Mouse (Mus musculus) hindbrain, embryonic 14.5 days (tissue): ENCODE measurements at regions not wholly inside any gene's neighbourhood (a gene's known extent, or its start where the extent isn't known, plus 50 kb on each side); places are given as distances from the start of the nearest gene placed in this dataset.
A peak's percentile ranks its signal among the peaks of the same experiment; 100 is the strongest.

Experiments used
- ATAC-seq: fragments of 200-750 bp; cut with Nextera tagmentation; 2 replicates; pipeline ENCODE4 v1.8.0; 2017; ENCODE audit warnings: moderate number of reproducible peaks, mild to moderate bottlenecking, moderate TSS enrichment, moderate library complexity; ENCODE audit not compliant: low FRiP score
- DNase-seq: peaks from one replicate; pipeline ENCODE4 v3.0.0-alpha.2; 2015; ENCODE audit warnings: low spot score
- H3K27ac ChIP-seq: fragments of 300-500 bp; sonication (generic); 2 replicates; pipeline ENCODE4 v1.5.1; 2014; ENCODE audit warnings: mild to moderate bottlenecking, moderate library complexity
- H3K27me3 ChIP-seq: fragments of 300-500 bp; sonication (generic); 2 replicates; pipeline ENCODE4 v1.6.1; 2014; ENCODE audit warnings: mild to moderate bottlenecking, low read length, mixed read lengths; ENCODE audit not compliant: control insufficient read depth, insufficient read depth
- H3K36me3 ChIP-seq: fragments of 300-500 bp; sonication (generic); replicated peaks from 2 replicates; pipeline ENCODE4 v1.6.1; 2014; ENCODE audit not compliant: control insufficient read depth, insufficient read depth
- H3K4me1 ChIP-seq: fragments of 300-500 bp; sonication (generic); replicated peaks from 2 replicates; pipeline ENCODE4 v1.6.1; 2014; ENCODE audit warnings: antibody characterized with exemption, low read length, mixed read lengths; ENCODE audit not compliant: control insufficient read depth, insufficient read depth
- H3K4me2 ChIP-seq: fragments of 300-500 bp; sonication (generic); replicated peaks from 2 replicates; pipeline ENCODE4 v1.6.1; 2014; ENCODE audit warnings: mild to moderate bottlenecking, moderate library complexity
- H3K4me3 ChIP-seq: fragments of 300-500 bp; sonication (generic); replicated peaks from 2 replicates; pipeline ENCODE4 v1.5.1; 2014; ENCODE audit warnings: mild to moderate bottlenecking, low read length
- H3K9ac ChIP-seq: fragments of 300-500 bp; sonication (generic); 2 replicates; pipeline ENCODE4 v1.6.1; 2014
- H3K9me3 ChIP-seq: fragments of 300-500 bp; sonication (generic); 2 replicates; pipeline ENCODE4 v1.6.1; 2016; ENCODE audit warnings: low read length; ENCODE audit not compliant: control insufficient read depth
- WGBS: fragments of 180-500 bp; shearing (Covaris S2); extraction: QIAGEN DNeasy Blood & Tissue Kit; methylation state at CpG from one replicate; pipeline ENCODE4 v1.1.7; 2014; 5-methylcytosine and 5-hydroxymethylcytosine counted together

GRCm38 (mm10) chr15:26469901-26470383 lies 161.1 kb downstream of the March11 start:
- Histone ChIP-seq H3K9me3 (no peaks in the 10 kb centered on the region), H3K4me2 (no peak overlapping the region), H3K9ac (no peak overlapping the region), H3K27ac (no peak overlapping the region), H3K27me3 (no peaks in the 10 kb centered on the region), H3K36me3 (no peaks in the 10 kb centered on the region), H3K4me1 (0 out of 2 replicates have a peak, but pooled peaks cover 4% of the 10 kb centered on the region), H3K4me3 (no peak overlapping the region)
- ATAC-seq (peak; percentile 75), DNase-seq (peak; percentile 85)
- WGBS: 11% methylated on average over 8 of the region's 8 CpGs

- 77% methylated on average over 5 of the region's 5 CpGs for WGBS
- no peak overlapping the region for H3K4me2 ChIP-seq
- DNase-seq: no peak
- H3K36me3 ChIP-seq: no peaks in the 10 kb centered on the region
- no peaks in the 10 kb centered on the region for H3K27me3 ChIP-seq
- H3K4me3 ChIP-seq: no peak overlapping the region
- no peaks in the 10 kb centered on the region for H3K4me1 ChIP-seq
- no peak overlapping the region for H3K27ac ChIP-seq
- H3K9ac ChIP-seq: no peak overlapping the region
- ATAC-seq: no peak
- no peaks in the 10 kb centered on the region for H3K9me3 ChIP-seq
Measured at GRCm38 (mm10) chr15:26487378-26487777, 178.5 kb downstream of the March11 start.
